Mouse (Mus musculus) midbrain, embryonic 11.5 days (tissue): Measurements from ENCODE around the gene Macrod1. TPM values are rescaled to one million over a fixed set of nuclear protein-coding genes. Genes with fewer than 3 reads are reported as not detected.
A peak's percentile ranks its signal among the peaks of the same experiment; 100 is the strongest.

Source experiments
- ATAC-seq: fragments of 200-750 bp; cut with Nextera tagmentation; 2 replicates; pipeline ENCODE4 v1.8.0; 2017; ENCODE audit warnings: moderate TSS enrichment, moderate library complexity; ENCODE audit not compliant: low FRiP score
- DNase-seq: peaks from one replicate; pipeline ENCODE4 v3.0.0; 2015; ENCODE audit warnings: low spot score; ENCODE audit errors: missing footprints
- H3K27ac ChIP-seq: fragments of 300-500 bp; sonication (generic); 2 replicates; pipeline ENCODE4 v1.5.1; 2014; ENCODE audit warnings: low read depth, low read length
- H3K27me3 ChIP-seq: fragments of 300-500 bp; sonication (generic); 2 replicates; pipeline ENCODE4 v1.6.1; 2014; ENCODE audit warnings: mild to moderate bottlenecking, low read length, moderate library complexity, mixed read lengths; ENCODE audit not compliant: control insufficient read depth, insufficient read depth
- H3K36me3 ChIP-seq: fragments of 300-500 bp; sonication (generic); 2 replicates; pipeline ENCODE4 v1.6.1; 2014; ENCODE audit warnings: mild to moderate bottlenecking, low read length, moderate library complexity, mixed read lengths; ENCODE audit not compliant: control insufficient read depth, insufficient read depth
- H3K4me1 ChIP-seq: fragments of 300-500 bp; sonication (generic); 2 replicates; pipeline ENCODE4 v1.6.1; 2014; ENCODE audit warnings: low read length; ENCODE audit not compliant: control insufficient read depth, insufficient read depth
- H3K4me2 ChIP-seq: fragments of 300-500 bp; sonication (generic); 2 replicates; pipeline ENCODE4 v1.6.1; 2014; ENCODE audit warnings: mild to moderate bottlenecking, moderate library complexity
- H3K4me3 ChIP-seq: fragments of 300-500 bp; sonication (generic); 2 replicates; pipeline ENCODE4 v1.5.1; 2014; ENCODE audit warnings: low read depth, low read length
- H3K9ac ChIP-seq: fragments of 300-500 bp; sonication (generic); 2 replicates; pipeline ENCODE4 v1.6.1; 2014; ENCODE audit warnings: low read length
- H3K9me3 ChIP-seq: fragments of 300-500 bp; sonication (generic); 2 replicates; pipeline ENCODE4 v1.6.1; 2016; ENCODE audit warnings: low read length; ENCODE audit not compliant: control insufficient read depth
- WGBS: fragments of 180-500 bp; shearing (Covaris S2); extraction: QIAGEN DNeasy Blood & Tissue Kit; methylation state at CpG from one replicate; pipeline ENCODE4 v1.1.7; 2014; 5-methylcytosine and 5-hydroxymethylcytosine counted together
- polyA plus RNA-seq: library from polyadenylated mRNA; unstranded; fragments of >200 nt; fragmentation: Nextera tagmentation; extraction: Ambion mirVana; gene quantifications from 2 replicates; pipeline ENCODE4 v1.2.1, GENCODE M21; 2014

The Macrod1 gene
- polyA plus RNA-seq, 1 experiment from 2014 or later = 3.0 TPM

GRCm38 (mm10) chr19:7240782-7241690 lies 184.4 kb downstream of the Macrod1 start, which contains the start of gene Naa40:
Naa40 (minus strand) TSS chr19:7241183.
- DNase-seq (peak; percentile 100), ATAC-seq (peak; percentile 96)
- peak within 1 kb of the TSS; percentile 77 for H3K4me3 ChIP-seq
- H3K4me1 ChIP-seq = peaks cover 8% of the 10 kb centered on the region
- H3K27me3 ChIP-seq = no peaks in the 10 kb centered on the region
- WGBS = under 1% methylated on average over 78 of the region's 80 CpGs
- peak within 1 kb of the TSS; percentile 78 for H3K27ac ChIP-seq
- no peaks in the 10 kb centered on the region for H3K9me3 ChIP-seq
- H3K36me3 ChIP-seq = 0 out of 2 replicates have a peak, but pooled peaks cover 2% of the 10 kb centered on the region
- peak within 1 kb of the TSS; percentile 82 for H3K9ac ChIP-seq
- H3K4me2 ChIP-seq = peak within 1 kb of the TSS; percentile 95

- Histone ChIP-seq H3K36me3 (no peaks in the 10 kb centered on the region), H3K4me2 (no peak overlapping the region), H3K9me3 (no peaks in the 10 kb centered on the region), H3K4me1 (no peaks in the 10 kb centered on the region; the same call in 1 of the 2 replicates), H3K27ac (no peak overlapping the region), H3K9ac (no peak overlapping the region), H3K4me3 (no peak overlapping the region), H3K27me3 (no peaks in the 10 kb centered on the region)
- ATAC-seq (no peak), DNase-seq (no peak)
- 89% methylated on average over 3 of the region's 3 CpGs for WGBS
These were observed 189.4 kb downstream of the Macrod1 start for GRCm38 (mm10) chr19:7246021-7246420.

Other genes with a start within 250 kb of the Macrod1 start
- 4.8 and 5.1 TPM in 2 replicates for gene Rps6ka4, start 216.2 kb upstream of the Macrod1 start, polyA plus RNA-seq
- 0.26 and 0.58 TPM in 2 replicates for gene Ccdc88b, start 198.6 kb upstream of the Macrod1 start, polyA plus RNA-seq
- 147 and 151 TPM in 2 replicates for gene Trmt112, start 147.1 kb upstream of the Macrod1 start, polyA plus RNA-seq
- gene Prdx5, start 146.7 kb upstream of the Macrod1 start, polyA plus RNA-seq = 123 and 127 TPM in 2 replicates
- gene Esrra, start 135.0 kb upstream of the Macrod1 start, polyA plus RNA-seq = 3.4 and 3.7 TPM in 2 replicates
- not detected in 2 replicates for gene Catsperz, start 131.4 kb upstream of the Macrod1 start, polyA plus RNA-seq
- gene Kcnk4, start 122.3 kb upstream of the Macrod1 start, polyA plus RNA-seq = not detected in 2 replicates
- 53.7 and 55.9 TPM in 2 replicates for gene Bad, start 114.9 kb upstream of the Macrod1 start, polyA plus RNA-seq
- 28.0 and 32.0 TPM in 2 replicates for gene Gpr137, start 114.3 kb upstream of the Macrod1 start, polyA plus RNA-seq
- gene Ppp1r14b, start 81.8 kb upstream of the Macrod1 start, polyA plus RNA-seq = 245 and 285 TPM in 2 replicates
- 13.0 and 14.2 TPM in 2 replicates for gene Plcb3, start 80.3 kb upstream of the Macrod1 start, polyA plus RNA-seq
- 67.7 and 81.3 TPM in 2 replicates for gene Fkbp2, start 76.3 kb upstream of the Macrod1 start, polyA plus RNA-seq
- 21.9 and 25.4 TPM in 2 replicates for gene Vegfb, start 69.2 kb upstream of the Macrod1 start, polyA plus RNA-seq
- gene Dnajc4, start 64.2 kb upstream of the Macrod1 start, polyA plus RNA-seq = 17.9 and 21.0 TPM in 2 replicates
- 14.4 and 19.5 TPM in 2 replicates for gene Nudt22, start 60.7 kb upstream of the Macrod1 start, polyA plus RNA-seq
- gene Trpt1, start 60.7 kb upstream of the Macrod1 start, polyA plus RNA-seq = 10.0 and 10.2 TPM in 2 replicates
- gene Fermt3, start 37.3 kb upstream of the Macrod1 start, polyA plus RNA-seq = 6.7 and 7.3 TPM in 2 replicates
- gene Stip1, start 16.8 kb upstream of the Macrod1 start, polyA plus RNA-seq = 410 and 416 TPM in 2 replicates
- 7.5 and 8.2 TPM in 2 replicates for gene Flrt1, start 48.9 kb downstream of the Macrod1 start, polyA plus RNA-seq
- 241 and 252 TPM in 2 replicates for gene Otub1, start 149.5 kb downstream of the Macrod1 start, polyA plus RNA-seq
- 730 and 757 TPM in 2 replicates for gene Cox8a, start 160.8 kb downstream of the Macrod1 start, polyA plus RNA-seq
- 94.3 and 103 TPM in 2 replicates for gene Naa40, start 184.4 kb downstream of the Macrod1 start, polyA plus RNA-seq
- 33.8 and 36.9 TPM in 2 replicates for gene Rcor2, start 210.5 kb downstream of the Macrod1 start, polyA plus RNA-seq